Mouse (Mus musculus): ENCODE measurements around the gene Ift46.

Ift46 gene

GRCm38 (mm10) chr9:44804678-44805077 lies 37.0 kb downstream of the Ift46 start:
- in situ Hi-C loops (cut with MboI, MseI) = no loop called here

- in situ Hi-C loops (cut with MboI, MseI) = no loop called here
Observed at GRCm38 (mm10) chr9:44805536-44805935, 37.8 kb downstream of the Ift46 start.

- in situ Hi-C loops (cut with MboI, MseI) = no loop called here
Observed at GRCm38 (mm10) chr9:44807141-44807540, 39.4 kb downstream of the Ift46 start.

GRCm38 (mm10) chr9:44807778-44808177 lies 40.1 kb downstream of the Ift46 start:
- in situ Hi-C loops (cut with MboI, MseI) = no loop called here

GRCm38 (mm10) chr9:44810316-44810715 lies 42.6 kb downstream of the Ift46 start:
- in situ Hi-C loops (cut with MboI, MseI) = loop anchor here (5.0 to 10.0 kb wide), 2 partner anchors 63 to 1404 kb away; no protein-coding TSS in a partner anchor

GRCm38 (mm10) chr9:44814179-44814578 lies 46.5 kb downstream of the Ift46 start:
- in situ Hi-C loops (cut with MboI, MseI) = loop anchor here (5.0 to 10.0 kb wide), 2 partner anchors 67 to 1401 kb away; no protein-coding TSS in a partner anchor

GRCm38 (mm10) chr9:44817522-44817921 lies 49.8 kb downstream of the Ift46 start:
- in situ Hi-C loops (cut with MboI, MseI) = loop anchor here (10.0 kb wide), 1 partner anchor 1397 kb away; no protein-coding TSS in a partner anchor

- in situ Hi-C loops (cut with MboI, MseI) = loop anchor here (5.0 to 10.0 kb wide), 2 partner anchors 203 to 1395 kb away; no protein-coding TSS in a partner anchor
Observed at GRCm38 (mm10) chr9:44819920-44820827, 52.5 kb downstream of the Ift46 start.

- in situ Hi-C loops (cut with MboI, MseI) = loop anchor here (5.0 kb wide), 1 partner anchor 81 kb away; no protein-coding TSS in a partner anchor
Observed at GRCm38 (mm10) chr9:44826660-44827059, 59.0 kb downstream of the Ift46 start.

GRCm38 (mm10) chr9:44828944-44829343 lies 61.2 kb downstream of the Ift46 start:
- in situ Hi-C loops (cut with MboI, MseI) = loop anchor here (5.0 kb wide), 1 partner anchor 78 kb away; no protein-coding TSS in a partner anchor

- in situ Hi-C loops (cut with MboI, MseI) = no loop called here
Observed at GRCm38 (mm10) chr9:44830506-44830905, 62.8 kb downstream of the Ift46 start.

GRCm38 (mm10) chr9:44832356-44832755 lies 64.6 kb downstream of the Ift46 start:
- in situ Hi-C loops (cut with MboI, MseI) = no loop called here

GRCm38 (mm10) chr9:44836439-44836838 lies 68.7 kb downstream of the Ift46 start:
- in situ Hi-C loops (cut with MboI, MseI) = no loop called here

- in situ Hi-C loops (cut with MboI, MseI) = loop anchor here (5.0 kb wide), 1 partner anchor 36 kb away; no protein-coding TSS in a partner anchor
Observed at GRCm38 (mm10) chr9:44841241-44841640, 73.5 kb downstream of the Ift46 start.

All from T-helper 1 cell (primary cell).